Mouse (Mus musculus) kidney, adult 2 months (tissue): ENCODE measurements around the gene Dtx4. TPM values are rescaled to one million over a fixed set of nuclear protein-coding genes. Genes with fewer than 3 reads are reported as not detected.

Experiments
- DNase-seq: peaks from one replicate; pipeline ENCODE4 v3.0.0; 2021
- H3K27ac ChIP-seq: fragments of 200-500 bp; 2 replicates; pipeline ENCODE4 v1.5.1; 2012; ENCODE audit warnings: low read depth, low read length, control low read depth, inconsistent platforms; ENCODE audit not compliant: insufficient read depth
- H3K27me3 ChIP-seq: fragments of 200-500 bp; replicated peaks from 2 replicates; pipeline ENCODE4 v1.6.1; 2012; ENCODE audit warnings: mild to moderate bottlenecking, moderate library complexity, low read length, inconsistent platforms; ENCODE audit not compliant: control insufficient read depth, insufficient read depth
- H3K36me3 ChIP-seq: fragments of 200-500 bp; 2 replicates; pipeline ENCODE4 v1.6.1; 2012; ENCODE audit warnings: mild to moderate bottlenecking, moderate library complexity, low read length, inconsistent platforms; ENCODE audit not compliant: control insufficient read depth, insufficient read depth
- H3K4me1 ChIP-seq: fragments of 200-500 bp; 2 replicates; pipeline ENCODE4 v1.6.1; 2011; ENCODE audit warnings: low read length; ENCODE audit not compliant: control insufficient read depth, insufficient read depth
- H3K4me3 ChIP-seq: fragments of 200-500 bp; 2 replicates; pipeline ENCODE4 v1.5.1; 2011; ENCODE audit warnings: mild to moderate bottlenecking, low read depth, low read length, control low read depth; ENCODE audit not compliant: insufficient read depth
- CTCF ChIP-seq: fragments of 200-500 bp; conservative IDR thresholded peaks from 2 replicates; pipeline ENCODE4 v1.5.1; 2011; ENCODE audit warnings: low read depth, mild to moderate bottlenecking, control low read depth, low read length, moderate library complexity, mixed read lengths; ENCODE audit not compliant: insufficient read depth, insufficient read length
- POLR2A ChIP-seq: fragments of 200-500 bp; IDR thresholded peaks from one replicate; pipeline ENCODE4 v1.6.1; 2011; ENCODE audit warnings: low read depth, low read length, control low read depth
- WGBS: fragments of 180-500 bp; shearing (Covaris S2); methylation state at CpG from one replicate; pipeline ENCODE4 v1.1.7; 2018; 5-methylcytosine and 5-hydroxymethylcytosine counted together
- polyA plus RNA-seq: library from polyadenylated mRNA; depleted of rRNA; stranded (reverse); fragments of >200 nt; gene quantifications from 2 replicates; pipeline ENCODE4 v1.2.3, GENCODE M21; 2012

Gene Dtx4
- polyA plus RNA-seq, 1 experiment, result 10.6 TPM

DNA sequence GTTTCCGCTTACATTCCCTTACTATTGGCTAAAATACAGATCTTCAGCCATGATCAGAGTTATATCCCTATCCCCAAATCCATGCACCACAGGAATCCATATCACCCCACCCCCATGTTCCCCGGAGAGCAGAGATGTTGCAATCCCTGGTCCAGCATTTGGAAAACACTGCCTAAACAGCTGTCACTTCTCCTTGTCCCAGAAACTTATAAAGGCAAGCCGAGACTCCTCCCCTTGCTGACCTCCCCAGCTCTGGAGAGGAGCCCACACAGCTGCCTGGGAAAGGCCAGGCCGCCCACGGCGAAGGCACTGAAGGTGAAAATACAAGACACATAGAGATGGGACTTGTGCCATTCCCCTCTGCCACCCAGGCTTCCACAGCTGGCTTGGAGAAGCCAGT, 14.4 kb downstream of the Dtx4 start:
- WGBS, result 34% methylated on average over 6 of the region's 6 CpGs
- Histone ChIP-seq H3K4me3 (no peak overlapping the region), H3K36me3 (no peaks in the 10 kb centered on the region), H3K4me1 (peaks cover 59% of the 10 kb centered on the region), H3K27me3 (no peaks in the 10 kb centered on the region), H3K27ac (peak overlapping the region; percentile 47)
- peak; percentile 91 for DNase-seq
- no peak for TF ChIP-seq POLR2A
- TF ChIP-seq CTCF, result no peak

DNA sequence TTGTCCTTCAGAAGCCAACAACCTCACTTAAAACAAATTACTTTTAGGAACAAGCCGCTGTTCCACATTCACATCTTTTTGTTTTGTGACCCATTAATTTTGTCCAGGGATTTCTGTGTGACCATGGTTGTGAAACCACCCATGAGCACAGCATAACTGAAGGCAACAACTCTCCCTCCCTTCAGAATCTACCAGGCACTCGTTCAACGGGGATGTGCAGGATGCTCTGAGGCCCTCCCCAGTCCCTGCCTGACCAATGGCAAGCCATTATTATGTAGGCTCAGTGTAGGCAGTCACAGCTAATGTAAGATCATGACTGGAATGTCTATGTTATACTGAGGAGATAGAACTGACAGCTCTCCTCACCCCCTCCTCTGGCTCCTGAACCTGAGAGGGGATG, 15.6 kb downstream of the Dtx4 start:
- no peak for DNase-seq
- WGBS, result 75% methylated on average over 3 of the region's 3 CpGs
- H3K36me3 ChIP-seq, result no peaks in the 10 kb centered on the region
- H3K4me3 ChIP-seq, result no peak overlapping the region
- no peak for TF ChIP-seq POLR2A
- TF ChIP-seq CTCF, result no peak
- H3K27me3 ChIP-seq, result no peaks in the 10 kb centered on the region
- H3K27ac ChIP-seq, result no peak overlapping the region
- peaks cover 59% of the 10 kb centered on the region for H3K4me1 ChIP-seq

DNA sequence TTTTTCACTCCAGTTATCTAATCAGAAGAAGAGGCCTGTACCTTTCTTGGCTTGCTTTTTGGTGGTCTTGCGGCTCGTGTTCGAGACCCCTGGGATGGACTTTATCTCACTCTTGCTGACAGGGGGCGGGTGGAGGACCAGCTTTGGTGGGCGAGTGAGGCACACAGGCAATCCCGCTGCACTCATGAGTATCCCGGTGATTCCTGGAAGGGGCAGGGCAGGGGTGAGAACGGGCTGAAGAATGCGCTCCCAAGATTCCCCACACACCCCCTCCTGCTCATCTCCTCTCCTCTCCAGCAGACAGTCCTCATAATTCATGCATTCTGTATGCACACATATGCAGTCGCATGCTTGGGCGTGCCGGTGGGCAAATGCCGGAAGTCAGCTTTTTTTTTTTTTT, 16.0 kb downstream of the Dtx4 start:
- WGBS, result 79% methylated on average over 13 of the region's 13 CpGs
- no peaks in the 10 kb centered on the region for H3K27me3 ChIP-seq
- H3K4me1 ChIP-seq, result peaks cover 59% of the 10 kb centered on the region
- no peak for TF ChIP-seq CTCF
- no peak for TF ChIP-seq POLR2A
- no peak for DNase-seq
- no peaks in the 10 kb centered on the region for H3K36me3 ChIP-seq
- no peak overlapping the region for H3K27ac ChIP-seq
- no peak overlapping the region for H3K4me3 ChIP-seq

DNA sequence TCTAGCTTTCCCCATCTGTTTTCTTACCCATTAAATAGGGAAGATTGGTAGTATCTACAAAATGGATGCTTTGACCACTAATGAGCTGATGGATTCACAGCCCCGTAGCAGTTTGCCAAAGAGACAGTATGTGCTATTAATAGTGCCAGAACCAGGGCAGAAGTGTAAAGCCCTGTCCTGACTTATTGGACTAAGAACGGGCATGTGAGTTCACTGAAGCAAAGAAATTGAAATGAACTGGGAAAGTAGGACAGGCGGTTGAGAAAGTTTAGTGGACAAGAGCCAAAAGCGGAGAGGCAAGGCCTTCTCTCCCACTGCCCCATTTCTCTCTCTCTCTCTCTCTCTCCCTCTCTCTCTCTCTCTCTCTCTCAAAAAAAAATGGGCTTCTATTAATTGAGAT, 17.0 kb downstream of the Dtx4 start:
- peaks cover 51% of the 10 kb centered on the region for H3K4me1 ChIP-seq
- 25% methylated on average over 4 of the region's 4 CpGs for WGBS
- H3K27me3 ChIP-seq, result no peaks in the 10 kb centered on the region
- DNase-seq, result peak; percentile 86
- H3K36me3 ChIP-seq, result no peaks in the 10 kb centered on the region
- TF ChIP-seq POLR2A (no peak), CTCF (no peak)
- no peak overlapping the region for H3K4me3 ChIP-seq
- peak overlapping the region; percentile 65 for H3K27ac ChIP-seq

DNA sequence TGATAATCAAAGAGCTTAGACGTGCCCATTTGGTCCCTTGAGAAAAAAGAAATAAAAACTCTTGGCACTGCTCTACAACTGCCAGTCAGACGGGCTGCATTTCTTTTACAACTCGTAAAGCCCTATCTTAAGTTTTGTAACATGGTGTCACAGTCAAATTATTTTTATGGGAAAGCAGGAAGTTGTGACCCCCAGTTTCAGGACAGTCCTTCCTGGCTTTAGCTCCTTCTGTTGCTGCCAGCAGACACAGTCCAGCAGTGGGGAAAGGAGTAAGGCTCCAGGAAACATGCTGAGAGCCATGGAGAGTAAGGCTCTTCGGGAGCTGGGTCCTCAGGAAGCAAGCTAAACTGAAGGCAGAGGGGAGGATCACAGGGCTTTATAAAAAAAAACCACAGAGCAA, 17.5 kb downstream of the Dtx4 start:
- TF ChIP-seq POLR2A (no peak), CTCF (no peak)
- peaks cover 51% of the 10 kb centered on the region for H3K4me1 ChIP-seq
- no peaks in the 10 kb centered on the region for H3K27me3 ChIP-seq
- no peak overlapping the region for H3K4me3 ChIP-seq
- no peaks in the 10 kb centered on the region for H3K36me3 ChIP-seq
- peak overlapping the region; percentile 65 for H3K27ac ChIP-seq
- 26% methylated on average over 4 of the region's 4 CpGs for WGBS
- peak; percentile 53 for DNase-seq

DNA sequence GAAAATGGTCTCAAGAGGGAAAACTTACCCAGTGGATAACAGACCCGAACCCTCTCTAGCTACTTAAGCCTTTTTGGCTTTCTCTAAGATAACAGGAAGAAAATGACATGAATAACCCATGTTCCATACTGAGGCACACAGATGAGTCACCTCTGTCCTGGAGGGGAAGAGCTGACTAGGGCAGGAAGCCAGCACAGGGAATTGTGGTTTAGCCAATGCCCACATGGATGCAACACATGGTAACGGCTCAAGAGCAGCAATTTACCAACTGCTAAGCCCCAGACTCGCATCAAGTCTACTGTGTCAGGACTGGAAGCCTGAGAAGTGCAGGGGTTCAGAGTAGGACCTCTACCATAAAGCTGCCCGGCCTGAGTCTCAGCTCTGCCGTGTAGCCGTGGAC, 22.9 kb downstream of the Dtx4 start:
- 83% methylated on average over 6 of the region's 6 CpGs for WGBS
- Histone ChIP-seq H3K27ac (no peak overlapping the region), H3K4me3 (no peak overlapping the region), H3K27me3 (no peaks in the 10 kb centered on the region), H3K4me1 (peaks cover 20% of the 10 kb centered on the region), H3K36me3 (no peaks in the 10 kb centered on the region)
- no peak for DNase-seq
- TF ChIP-seq CTCF, result no peak
- no peak for TF ChIP-seq POLR2A

DNA sequence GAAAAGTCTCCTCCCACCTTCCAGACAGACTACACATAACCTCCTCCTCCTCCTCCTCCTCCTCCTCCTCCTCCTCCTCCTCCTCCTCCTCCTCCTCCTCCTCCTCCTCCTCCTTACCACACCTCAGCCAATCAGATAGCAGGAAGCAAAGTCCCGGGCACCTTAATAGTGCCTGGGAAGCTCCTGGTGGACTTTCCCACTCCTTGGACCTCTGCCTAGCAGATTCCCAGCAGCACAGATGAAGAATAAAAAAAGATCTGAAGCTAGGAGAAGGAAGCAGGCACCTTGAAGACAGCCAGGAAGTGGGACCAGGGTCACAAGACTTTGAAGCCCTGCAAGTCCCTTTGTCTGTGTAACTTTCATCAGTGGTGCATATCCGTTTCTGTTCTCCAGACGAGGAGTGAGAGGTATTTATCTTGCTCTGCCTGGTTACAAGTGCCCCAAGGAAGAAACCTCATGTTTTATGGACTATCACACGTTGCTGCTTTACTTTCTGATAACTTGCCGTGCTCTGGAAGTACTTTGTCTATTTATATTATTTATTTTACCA, 24.5 kb downstream of the Dtx4 start:
- WGBS, result 18% methylated on average over 5 of the region's 5 CpGs
- Histone ChIP-seq H3K4me3 (no peak overlapping the region), H3K4me1 (peaks cover 15% of the 10 kb centered on the region), H3K27me3 (no peaks in the 10 kb centered on the region), H3K27ac (peak overlapping the region; percentile 33; the same call in 1 of the 2 replicates), H3K36me3 (no peaks in the 10 kb centered on the region)
- peak; percentile 85 for DNase-seq
- TF ChIP-seq POLR2A (no peak), CTCF (no peak)
